Mouse (Mus musculus): ENCODE results near the gene Mon1b.

DNA sequence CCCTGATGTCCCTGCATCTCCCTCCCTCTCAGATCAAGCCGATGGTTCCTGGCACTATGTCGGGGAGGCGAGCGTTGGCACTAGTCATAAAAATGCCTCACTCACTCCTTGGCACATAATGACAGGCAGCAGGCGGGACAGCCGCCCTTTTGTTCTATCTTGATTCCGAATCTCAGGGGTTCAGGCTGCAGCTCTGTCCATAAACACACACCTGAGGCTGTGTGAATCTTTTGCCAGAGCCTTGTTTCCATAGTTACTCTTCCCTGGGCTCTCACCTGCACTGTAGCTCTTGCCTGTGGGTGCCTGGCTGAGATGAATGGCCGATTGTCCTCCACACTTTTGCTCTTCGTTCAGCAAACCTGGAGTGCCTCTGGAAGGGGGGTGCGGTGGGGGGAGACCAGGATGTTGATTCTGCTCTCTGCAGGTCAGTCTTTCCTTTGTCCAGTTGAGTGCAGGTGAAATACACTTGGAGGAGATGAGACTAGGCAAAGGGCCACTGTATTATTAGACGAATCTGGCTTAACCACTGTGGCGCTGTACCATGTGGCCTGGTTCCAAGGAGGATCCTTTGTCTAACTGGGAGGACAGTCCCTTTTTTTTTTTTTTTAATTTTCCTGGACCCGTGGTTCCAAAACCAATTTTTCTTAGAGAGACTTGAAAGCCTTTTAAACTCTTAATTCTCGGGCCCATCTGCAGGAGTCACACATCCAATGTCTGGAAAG, 56.4 kb downstream of the Mon1b start:
- TF ChIP-seq CTCF (IDR thresholded peaks at IDR 0.05; ENCODE audit: borderline replicate concordance, control insufficient read depth, extremely low read depth, insufficient read depth, low read length, poor library complexity) (no peak), POLR2A (IDR thresholded peaks at IDR 0.05; ENCODE audit: control insufficient read depth, extremely low read depth, insufficient read depth, low read length, poor library complexity) (no peak)
